Mouse (Mus musculus) forelimb bud, embryonic 11.5 days (tissue): ENCODE data around the gene Cyct.

Experiments used
- DNase-seq: peaks from one replicate; pipeline ENCODE4 v3.0.0-alpha.2; 2012; ENCODE audit warnings: low read depth, low spot score

Gene Cyct

DNA sequence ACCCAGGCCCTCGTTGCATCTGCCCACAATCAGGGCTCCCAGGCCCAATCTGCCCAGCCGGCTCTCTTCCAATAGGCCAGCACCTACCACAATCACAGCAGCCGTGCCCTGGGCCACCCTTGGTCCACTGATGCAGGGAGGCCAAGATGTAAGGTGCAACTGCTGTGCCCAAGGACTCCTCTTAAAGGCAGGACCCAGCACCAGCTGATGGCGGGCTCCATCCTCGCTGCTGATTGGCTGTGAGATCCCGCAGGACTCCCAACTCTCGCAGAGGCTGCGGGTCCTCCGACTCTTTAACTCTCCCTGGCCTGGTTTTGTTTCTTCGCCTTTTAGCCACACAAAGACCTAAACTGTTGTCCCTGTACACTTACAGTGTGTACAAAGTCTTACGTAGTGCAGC is at the start of gene Cyct:
Gene Cyct (minus strand): TSS at position 225 of the 400 bp plus-strand sequence.
- no peak for DNase-seq

DNA sequence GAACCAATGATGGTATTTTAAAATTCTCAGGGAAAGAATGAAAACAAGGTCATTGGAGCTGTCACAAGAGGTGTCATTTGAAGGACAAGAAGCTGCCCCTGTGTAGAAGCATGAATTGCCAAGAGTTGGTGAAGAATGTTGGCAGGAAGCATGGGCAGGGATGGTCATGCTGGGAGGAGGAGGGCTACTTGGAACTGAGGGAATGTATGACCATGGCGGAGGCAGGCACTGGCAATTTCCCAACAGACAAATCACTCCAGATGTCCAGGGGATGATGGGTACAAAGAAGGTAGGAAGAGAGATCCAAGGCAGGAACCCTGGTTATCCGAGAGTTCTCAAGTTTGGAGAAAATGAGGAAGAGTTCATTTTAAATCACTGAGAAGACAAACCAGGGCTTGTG is 49.7 kb upstream of the Cyct start:
- DNase-seq, result no peak

DNA sequence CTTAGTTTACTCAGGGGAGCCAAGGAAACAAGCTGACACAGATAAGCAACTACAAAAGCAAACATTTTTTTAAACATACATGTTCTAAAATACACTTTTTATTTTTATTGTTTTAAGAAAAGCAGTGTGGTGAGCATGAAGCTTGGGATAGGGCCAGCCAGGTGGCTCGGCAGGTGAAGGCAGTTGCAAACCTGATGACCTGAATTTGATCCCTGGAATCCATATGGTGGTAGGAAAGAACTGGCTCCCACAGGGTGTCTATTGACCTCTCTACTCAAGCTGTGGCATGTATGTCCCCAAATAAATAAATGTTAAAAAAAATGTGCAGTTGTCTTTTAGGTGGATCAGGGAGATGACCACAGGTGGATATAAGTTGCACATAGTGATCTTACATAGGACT is 49.3 kb upstream of the Cyct start:
- DNase-seq, result no peak

DNA sequence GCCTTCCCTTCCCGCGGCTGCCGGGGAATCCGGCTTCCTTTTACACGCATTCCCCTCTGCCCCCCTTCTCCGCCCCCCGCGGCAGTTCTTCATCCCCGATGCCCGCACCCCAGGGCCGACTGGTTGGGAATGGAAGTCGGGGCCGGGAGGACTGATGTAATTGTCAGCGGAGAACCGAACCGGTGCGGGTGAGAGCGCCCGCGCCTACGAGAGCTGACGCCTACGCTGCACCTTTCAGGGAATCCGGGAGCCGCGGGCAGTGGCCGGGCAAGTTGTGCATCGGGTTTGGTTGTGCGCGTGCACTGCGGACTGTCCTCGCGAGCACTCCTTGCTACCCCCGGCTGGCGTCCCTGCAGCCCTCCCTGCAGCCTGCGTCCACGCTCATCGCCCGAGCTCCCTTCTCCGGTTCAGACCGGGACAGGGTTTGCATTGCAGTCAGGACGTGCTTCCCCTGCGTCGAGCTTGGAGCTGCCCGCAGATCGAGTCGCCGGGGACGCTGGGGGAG is 46.7 kb upstream of the Cyct start:
- peak; percentile 54 for DNase-seq

DNA sequence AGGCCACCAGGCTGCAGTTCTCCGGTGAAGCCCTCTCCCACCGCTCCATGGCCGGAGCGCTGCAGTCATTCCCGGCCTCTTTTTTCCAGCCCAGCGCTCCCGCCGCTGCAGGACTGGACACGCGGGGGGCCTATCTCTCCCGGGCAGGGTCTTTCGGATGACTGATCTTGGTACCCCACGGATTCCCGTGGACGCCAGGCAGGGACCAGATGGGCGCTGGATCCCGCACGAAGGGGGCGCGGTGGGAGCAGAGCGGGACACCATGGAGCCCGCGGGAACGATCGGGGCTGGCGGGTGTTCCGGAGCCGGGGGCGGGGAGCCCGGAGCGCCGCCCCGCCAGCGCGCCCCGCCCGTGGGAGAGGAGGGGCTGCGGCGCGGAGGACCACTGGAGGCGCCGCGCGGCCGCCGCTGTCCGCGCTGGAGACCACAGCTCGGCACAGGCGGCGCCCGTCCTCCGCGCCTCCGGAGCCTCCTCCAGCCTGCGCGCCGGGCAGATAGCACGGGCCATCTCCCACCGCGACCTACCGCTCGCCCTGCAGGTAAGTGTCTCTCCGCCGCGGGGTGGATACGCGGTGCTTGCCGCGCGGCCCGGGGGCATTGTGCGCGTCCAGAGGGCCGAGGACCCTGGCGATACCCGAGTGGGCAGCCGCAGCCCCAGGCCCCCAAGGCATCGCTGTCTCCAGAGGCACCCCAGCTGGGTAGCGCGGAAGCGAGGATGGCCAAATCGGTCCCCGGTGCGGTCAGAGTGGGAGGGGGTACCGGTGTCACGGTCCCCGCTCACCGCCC is 46.1 kb upstream of the Cyct start, which contains the start of gene Osbpl6:
Gene Osbpl6 (plus strand): TSS at position 358 of the 786 bp plus-strand sequence.
- DNase-seq, result peak; percentile 57

DNA sequence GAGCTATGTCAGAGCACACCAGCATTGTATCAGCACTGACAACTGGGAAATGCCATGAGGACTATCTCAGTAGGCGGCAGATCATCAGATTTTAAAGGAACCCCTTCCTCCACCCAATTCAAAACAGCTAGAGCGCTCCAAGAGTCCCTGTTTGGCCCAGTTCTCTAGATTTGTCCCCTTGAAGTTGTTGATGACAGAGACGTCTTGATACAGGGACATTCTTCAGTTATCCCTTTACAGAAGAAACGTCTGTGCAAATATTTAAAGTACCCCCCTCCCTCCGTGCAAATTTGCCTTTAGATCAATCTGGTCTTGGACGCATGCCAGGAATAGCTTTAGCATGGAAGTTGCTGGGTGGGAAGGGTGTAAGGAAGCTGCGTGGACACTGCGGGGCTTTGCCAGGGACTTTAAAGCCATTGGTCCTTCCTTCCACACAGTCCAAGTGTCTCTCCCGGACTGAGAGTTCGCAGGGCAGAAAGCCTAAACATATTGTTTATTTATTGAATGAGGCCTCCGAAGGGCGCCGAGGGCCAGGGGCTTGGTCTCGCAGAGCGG is 45.4 kb upstream of the Cyct start:
- DNase-seq, result peak; percentile 20

DNA sequence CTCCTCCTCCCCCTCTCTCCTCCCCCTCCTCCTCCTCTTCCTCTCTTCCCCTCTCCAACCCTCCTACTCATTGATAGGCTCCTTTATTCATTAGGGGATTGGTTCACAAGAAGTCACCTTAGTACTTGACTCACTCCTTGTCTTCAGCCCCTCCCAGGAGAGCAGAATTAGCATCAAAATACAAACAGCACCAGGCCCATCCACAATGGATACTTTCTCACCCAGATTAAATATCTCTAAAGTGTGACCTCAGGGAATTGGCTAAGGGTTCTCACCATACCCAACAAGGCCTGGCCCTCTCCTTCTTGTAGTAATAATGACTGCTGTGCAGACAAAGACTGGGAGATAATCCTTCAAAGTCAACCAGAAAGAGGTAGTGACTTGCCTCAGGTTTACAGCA is 39.9 kb upstream of the Cyct start:
- DNase-seq, result no peak

DNA sequence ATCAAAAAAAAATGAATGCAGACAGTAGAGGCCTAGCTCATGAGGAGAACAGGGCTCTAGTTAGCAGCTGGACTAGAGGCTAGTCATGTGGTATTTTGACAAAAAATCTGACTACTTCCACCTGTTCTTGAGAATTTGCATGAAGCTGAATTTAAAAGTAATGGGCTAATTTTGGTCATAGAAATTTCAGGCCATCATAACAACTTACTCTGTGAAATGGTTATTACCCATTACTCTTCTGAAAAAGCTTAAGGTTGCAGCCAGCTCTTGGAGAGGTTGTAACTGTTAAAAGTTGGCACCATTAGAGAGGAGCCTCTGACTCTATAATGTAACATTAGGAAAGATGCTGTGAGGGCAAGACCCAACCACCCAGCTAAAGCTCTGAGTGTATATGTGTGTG is 26.3 kb upstream of the Cyct start:
- DNase-seq, result no peak

DNA sequence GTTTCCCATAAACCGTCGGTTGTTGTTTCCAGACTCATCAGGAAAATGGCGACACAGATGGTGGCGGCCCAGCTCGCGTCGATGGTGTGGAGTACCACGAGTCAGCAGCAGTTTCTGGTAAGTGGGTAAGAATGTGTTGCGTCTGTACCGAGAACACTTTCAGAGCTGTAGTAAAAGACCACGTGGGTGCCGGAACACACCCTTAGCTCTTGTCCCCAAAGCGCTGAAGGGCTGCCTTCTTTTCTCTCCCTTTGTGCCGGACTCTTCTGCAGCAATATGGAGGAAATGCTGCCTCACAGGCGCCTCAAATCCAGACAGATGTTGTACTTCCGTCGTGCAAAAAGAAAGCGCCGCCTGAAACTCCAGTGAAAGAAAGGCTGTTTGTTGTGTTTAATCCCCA is 18.4 kb upstream of the Cyct start:
- DNase-seq, result no peak

DNA sequence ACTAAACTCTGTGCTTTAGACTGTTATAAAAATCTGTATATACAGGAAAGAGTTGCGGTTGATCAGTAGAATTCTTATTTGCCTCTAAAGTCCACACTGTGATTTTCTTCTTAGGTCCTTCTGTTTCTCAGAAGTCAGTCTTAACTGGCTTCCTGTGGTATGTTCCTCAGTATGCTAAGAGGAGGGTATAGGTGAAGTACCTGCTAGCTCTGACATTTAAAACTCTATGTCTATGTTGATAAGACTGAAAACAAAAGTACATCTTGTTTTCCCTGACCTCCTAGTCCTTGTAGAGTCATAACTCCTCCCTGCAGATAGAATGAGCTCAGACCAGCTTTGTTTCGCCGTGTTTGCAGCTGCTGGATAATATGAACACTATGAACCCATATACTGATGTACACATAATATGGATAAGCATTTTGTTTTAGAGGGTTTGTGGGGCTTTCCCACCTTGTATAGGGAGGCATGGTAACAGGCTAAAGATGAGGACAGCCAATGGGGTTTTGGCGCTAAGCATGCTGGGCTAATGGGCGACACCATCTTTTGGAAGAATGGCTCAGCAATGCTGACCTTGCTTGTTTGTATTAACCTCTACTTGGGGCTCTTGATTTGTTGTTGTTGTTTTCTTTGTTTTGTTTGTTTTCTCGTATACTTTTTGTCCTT is 14.4 kb upstream of the Cyct start:
- no peak for DNase-seq

DNA sequence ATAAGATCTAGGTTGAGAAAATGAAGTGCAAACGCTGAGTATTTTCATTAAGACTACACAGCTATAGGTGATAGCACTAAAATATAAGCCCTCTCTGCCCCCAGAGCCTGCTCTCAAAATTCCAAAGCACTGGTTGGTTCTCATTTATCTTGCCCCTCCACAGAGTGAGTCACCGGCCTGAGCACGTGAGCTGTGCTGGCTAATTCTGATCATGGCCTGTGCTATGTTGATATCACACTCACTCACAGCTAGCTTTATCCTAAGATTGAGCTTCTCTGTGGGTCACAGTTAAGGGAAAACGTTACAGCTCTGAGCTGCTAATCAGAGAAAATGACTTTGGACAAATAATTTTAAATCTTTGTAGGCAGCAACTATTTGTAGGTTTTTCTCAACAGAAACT is 12.0 kb upstream of the Cyct start:
- no peak for DNase-seq

DNA sequence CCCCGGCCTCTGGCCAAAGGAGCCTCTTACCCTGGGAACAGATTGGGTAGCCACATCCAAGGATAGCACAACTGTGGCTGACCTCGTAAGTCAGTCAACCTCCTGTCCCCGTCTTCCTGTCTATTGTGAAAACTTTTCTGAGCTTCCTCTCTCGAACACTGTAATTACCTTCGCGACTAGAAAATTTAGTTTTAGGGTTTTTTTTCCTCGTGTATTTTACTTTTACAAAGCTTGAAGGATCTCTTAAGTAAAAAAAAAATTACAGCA is 10.3 kb upstream of the Cyct start:
- DNase-seq, result no peak

DNA sequence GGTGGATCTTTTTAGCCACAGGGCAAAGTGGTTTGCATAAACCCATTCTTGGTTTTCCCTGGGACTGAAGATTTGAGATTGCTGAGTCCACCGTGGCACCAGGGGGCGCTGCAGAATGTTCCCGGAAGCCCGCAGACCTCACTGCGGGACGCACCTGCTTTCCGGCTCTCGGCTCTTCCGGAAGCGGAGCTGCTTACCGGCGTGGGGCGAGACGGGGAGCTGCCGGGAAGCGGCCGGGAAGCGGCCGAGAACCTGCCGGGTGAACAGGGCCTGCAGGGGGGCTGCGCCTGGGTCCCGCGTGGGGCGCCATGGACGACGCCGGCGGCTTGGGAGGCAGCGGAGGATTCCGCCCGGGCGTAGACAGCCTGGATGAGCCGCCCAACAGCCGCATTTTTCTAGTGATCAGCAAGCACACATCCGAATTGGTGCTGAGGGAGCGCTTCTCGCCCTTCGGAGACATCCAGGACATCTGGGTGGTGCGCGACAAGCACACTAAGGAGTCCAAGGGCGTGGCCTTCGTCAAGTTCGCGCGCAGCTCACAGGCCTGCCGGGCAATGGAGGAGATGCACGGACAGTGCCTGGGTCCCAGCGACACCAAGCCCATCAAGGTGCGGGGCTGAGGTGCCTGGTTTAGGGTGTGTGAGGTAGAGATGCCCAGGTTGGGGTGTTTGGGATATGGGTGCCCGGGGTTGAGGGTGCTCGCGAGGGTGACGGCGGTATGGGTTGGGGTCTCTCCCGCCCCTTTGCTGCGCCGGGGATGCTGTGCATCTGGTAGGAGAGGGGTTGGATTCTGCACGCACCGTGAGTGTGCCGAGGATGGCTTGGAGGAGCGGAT is 9.8 kb upstream of the Cyct start, which contains the start of gene Rbm45:
Gene Rbm45 (plus strand): TSS at position 164 of the 835 bp plus-strand sequence.
- peak; percentile 90 for DNase-seq

DNA sequence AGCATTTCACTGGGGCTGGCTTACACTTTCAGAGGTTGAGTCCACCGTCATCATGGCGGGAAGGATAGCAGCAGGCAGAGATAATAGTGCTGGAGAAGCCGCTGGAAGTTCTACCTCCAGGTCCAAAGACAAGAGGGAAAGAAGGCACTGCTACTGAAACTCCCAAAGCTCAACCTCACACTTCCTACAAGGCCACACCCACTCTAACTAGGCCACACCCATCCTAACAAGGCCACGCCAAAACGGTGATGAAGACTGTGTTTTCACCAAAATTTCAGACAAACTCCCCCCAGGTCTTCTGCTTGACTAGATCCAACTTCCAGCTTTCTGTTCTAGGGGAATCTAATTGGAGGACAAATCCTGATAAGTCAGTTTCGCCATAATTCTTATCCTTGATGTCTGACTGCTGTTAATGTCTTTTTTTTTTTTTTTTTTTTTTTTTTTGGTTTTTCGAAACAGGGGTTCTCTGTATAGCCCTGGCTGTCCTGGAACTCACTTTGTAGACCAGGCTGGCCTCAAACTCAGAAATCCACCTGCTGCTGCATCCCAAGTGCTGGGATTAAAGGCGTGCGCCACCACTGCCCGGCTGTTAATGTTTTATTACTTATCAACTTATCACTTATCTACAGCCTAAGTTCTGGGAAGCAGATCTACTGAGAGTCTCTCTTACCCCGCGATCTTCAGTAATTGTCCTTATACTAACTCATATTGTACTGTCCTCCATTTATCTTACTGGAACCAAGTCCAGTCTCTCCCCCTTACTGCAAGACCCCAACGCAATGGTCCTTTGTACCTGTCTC is 8.8 kb upstream of the Cyct start:
- DNase-seq, result no peak

DNA sequence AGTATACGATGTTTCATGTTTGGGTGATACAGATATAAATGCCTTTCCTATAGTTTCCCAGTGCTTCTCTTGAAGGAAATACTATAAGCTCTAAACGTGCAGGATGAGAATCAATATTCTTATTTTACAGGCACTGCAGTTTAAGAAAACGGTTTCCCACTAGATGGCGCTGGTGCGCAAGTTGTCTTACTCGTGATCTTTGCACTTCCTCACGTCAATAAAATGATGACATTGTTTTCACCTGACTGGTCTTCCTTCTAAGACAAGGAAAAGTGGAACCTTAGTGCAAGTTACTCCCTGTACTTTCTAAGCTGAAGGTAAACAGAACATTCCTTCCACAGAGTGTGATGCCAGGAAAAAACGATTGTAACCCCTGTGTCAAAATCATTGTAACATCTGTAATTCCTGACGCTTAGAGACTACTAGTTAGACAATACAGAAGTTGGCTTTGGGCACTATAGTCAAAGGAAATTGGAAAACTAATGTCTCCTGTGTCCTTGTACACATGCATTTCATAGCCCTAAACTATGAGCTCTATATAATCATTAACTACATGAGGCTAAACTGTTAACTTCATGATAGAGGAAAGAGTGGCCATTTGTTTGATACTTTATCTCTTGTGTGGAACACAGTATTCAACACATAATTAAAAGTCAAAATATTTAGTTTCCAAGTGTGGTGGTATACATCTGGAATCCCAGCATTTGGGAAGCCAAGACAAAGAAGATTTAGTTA is 7.1 kb upstream of the Cyct start:
- peak; percentile 77 for DNase-seq

DNA sequence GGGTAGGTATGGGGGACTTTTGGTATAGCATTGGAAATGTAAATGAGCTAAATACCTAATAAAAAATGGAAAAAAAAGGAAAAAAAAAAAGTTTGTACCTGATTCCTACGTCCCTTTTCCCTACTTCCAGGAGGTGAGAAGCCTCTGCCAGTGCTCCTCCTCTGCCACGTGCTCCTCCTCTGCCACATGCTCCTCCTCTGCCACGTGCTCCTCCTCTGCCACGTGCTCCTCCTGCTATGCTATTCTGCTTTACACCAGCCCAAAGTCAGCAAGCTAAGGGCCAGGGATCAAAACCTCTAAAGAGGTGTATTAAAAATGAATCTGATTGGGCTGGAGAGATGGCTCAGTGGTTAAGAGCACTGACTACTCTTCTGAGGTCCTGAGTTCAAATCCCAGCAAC is 5.6 kb upstream of the Cyct start:
- no peak for DNase-seq

DNA sequence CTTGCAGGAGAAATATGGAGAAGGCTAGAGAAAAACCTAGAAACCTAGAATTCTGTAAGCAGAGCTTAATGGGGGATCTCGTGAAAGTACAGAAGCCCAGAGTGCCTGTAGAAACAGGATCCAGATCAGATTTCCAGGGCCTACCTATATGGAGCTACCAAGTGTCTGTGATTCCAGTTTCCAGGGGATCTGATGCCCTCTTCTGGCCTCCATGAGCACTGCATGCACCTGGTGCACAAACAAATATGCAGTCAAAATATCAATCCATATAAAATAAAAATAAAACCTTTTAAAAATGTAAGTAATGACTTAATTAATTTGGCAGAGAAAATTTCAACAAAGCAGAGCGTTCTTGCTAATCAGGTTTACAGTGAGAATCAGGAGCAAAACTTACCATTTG is 1.9 kb upstream of the Cyct start:
- DNase-seq, result peak; percentile 27

DNA sequence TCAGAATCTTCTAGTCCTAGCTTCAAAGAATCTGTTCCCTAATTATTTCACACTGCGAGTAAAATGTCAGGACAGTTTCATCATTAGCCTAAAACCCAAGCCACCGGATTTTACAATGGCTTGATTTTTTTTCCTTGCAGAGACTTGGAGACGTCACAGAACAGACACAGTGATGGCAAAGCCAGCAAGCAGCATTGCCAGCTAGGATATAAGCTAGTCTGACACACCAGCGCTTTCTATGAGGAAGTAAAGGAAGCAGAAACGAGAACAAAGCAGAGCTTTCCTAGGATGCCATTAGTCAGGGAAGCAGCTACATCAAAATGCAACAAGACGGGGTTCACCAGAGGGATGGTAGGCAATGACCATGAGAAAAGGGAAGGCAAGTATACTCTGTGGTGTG is 12.4 kb downstream of the Cyct start:
- no peak for DNase-seq

DNA sequence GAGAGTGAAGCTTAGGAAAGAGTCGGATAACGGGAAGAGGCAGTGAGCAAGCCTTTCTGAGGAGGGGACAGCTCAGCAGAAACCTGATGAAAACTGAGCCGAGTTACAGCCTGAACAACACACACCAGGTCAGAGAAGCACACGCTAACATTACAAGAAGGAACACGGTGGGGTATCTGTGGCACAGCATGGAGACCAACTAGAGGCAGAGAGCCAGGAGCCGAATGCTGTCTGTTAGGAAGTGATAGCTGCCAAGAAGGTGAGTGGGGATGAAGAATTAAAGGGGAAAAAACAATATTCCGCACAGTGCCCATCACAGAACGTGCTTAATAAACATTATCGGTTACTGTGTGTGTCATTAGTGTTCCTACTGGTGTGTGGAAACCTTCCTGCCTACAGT is 18.1 kb downstream of the Cyct start:
- no peak for DNase-seq
